Mouse (Mus musculus): ENCODE measurements around the gene Pex12.

Pex12 gene

GRCm38 (mm10) chr11:83302526-83303251 is at the start of gene Pex12:
Gene Pex12, minus strand, starts transcription at chr11:83302586.
- in situ Hi-C loops (cut with MboI, MseI): no loop called here

- in situ Hi-C loops (cut with MboI, MseI): no loop called here
These were observed 39.4 kb upstream of the Pex12 start for GRCm38 (mm10) chr11:83341716-83342245.

- in situ Hi-C loops (cut with MboI, MseI): no loop called here
These were observed 37.3 kb upstream of the Pex12 start for GRCm38 (mm10) chr11:83339705-83340104.

GRCm38 (mm10) chr11:83335826-83336225 is 33.4 kb upstream of the Pex12 start:
- in situ Hi-C loops (cut with MboI, MseI): no loop called here

- in situ Hi-C loops (cut with MboI, MseI): loop anchor here (5.0 kb wide), 2 partner anchors 100 to 785 kb away; partner anchors contain the start of gene Gas2l2
These were observed 25.0 kb upstream of the Pex12 start for GRCm38 (mm10) chr11:83327427-83327826.

- in situ Hi-C loops (cut with MboI, MseI): loop anchor here (5.0 kb wide), 2 partner anchors 101 to 786 kb away; partner anchors contain the start of gene Gas2l2
These were observed 24.3 kb upstream of the Pex12 start for GRCm38 (mm10) chr11:83326692-83327091.

- in situ Hi-C loops (cut with MboI, MseI): no loop called here
These were observed 16.7 kb upstream of the Pex12 start for GRCm38 (mm10) chr11:83319048-83319447.

- in situ Hi-C loops (cut with MboI, MseI): no loop called here
These were observed 10.1 kb upstream of the Pex12 start for GRCm38 (mm10) chr11:83312471-83312870.

GRCm38 (mm10) chr11:83306700-83307253 is 4.4 kb upstream of the Pex12 start:
- in situ Hi-C loops (cut with MboI, MseI): no loop called here

GRCm38 (mm10) chr11:83304485-83304884 is 2.1 kb upstream of the Pex12 start:
- in situ Hi-C loops (cut with MboI, MseI): no loop called here

- in situ Hi-C loops (cut with MboI, MseI): no loop called here
These were observed 1.4 kb upstream of the Pex12 start for GRCm38 (mm10) chr11:83303751-83304150.

GRCm38 (mm10) chr11:83302124-83302523 is 262 bp downstream of the Pex12 start:
- in situ Hi-C loops (cut with MboI, MseI): no loop called here

GRCm38 (mm10) chr11:83301431-83301831 is 955 bp downstream of the Pex12 start:
- in situ Hi-C loops (cut with MboI, MseI): no loop called here

GRCm38 (mm10) chr11:83299724-83300123 is 2.7 kb downstream of the Pex12 start:
- in situ Hi-C loops (cut with MboI, MseI): no loop called here

GRCm38 (mm10) chr11:83298225-83299195 is 3.9 kb downstream of the Pex12 start, which contains the start of gene Ap2b1:
Gene Ap2b1, plus strand, starts transcription at chr11:83299024.
- in situ Hi-C loops (cut with MboI, MseI): no loop called here

- in situ Hi-C loops (cut with MboI, MseI): no loop called here
These were observed 4.6 kb downstream of the Pex12 start for GRCm38 (mm10) chr11:83297816-83298215.

- in situ Hi-C loops (cut with MboI, MseI): no loop called here
These were observed 8.3 kb downstream of the Pex12 start for GRCm38 (mm10) chr11:83294133-83294532.

- in situ Hi-C loops (cut with MboI, MseI): no loop called here
These were observed 9.2 kb downstream of the Pex12 start for GRCm38 (mm10) chr11:83293182-83293581.

GRCm38 (mm10) chr11:83292251-83292587 is 10.2 kb downstream of the Pex12 start:
- in situ Hi-C loops (cut with MboI, MseI): no loop called here

GRCm38 (mm10) chr11:83291375-83292250 is 10.8 kb downstream of the Pex12 start:
- in situ Hi-C loops (cut with MboI, MseI): no loop called here

GRCm38 (mm10) chr11:83289633-83290032 is 12.8 kb downstream of the Pex12 start:
- in situ Hi-C loops (cut with MboI, MseI): no loop called here
